Mouse (Mus musculus): ENCODE data around the gene Clstn1. TPM values are rescaled to one million over a fixed set of nuclear protein-coding genes. Genes with fewer than 3 reads are reported as not detected.

Clstn1 gene
- polyA plus RNA-seq, 2 experiments = 51.2 to 58.2 TPM

DNA sequence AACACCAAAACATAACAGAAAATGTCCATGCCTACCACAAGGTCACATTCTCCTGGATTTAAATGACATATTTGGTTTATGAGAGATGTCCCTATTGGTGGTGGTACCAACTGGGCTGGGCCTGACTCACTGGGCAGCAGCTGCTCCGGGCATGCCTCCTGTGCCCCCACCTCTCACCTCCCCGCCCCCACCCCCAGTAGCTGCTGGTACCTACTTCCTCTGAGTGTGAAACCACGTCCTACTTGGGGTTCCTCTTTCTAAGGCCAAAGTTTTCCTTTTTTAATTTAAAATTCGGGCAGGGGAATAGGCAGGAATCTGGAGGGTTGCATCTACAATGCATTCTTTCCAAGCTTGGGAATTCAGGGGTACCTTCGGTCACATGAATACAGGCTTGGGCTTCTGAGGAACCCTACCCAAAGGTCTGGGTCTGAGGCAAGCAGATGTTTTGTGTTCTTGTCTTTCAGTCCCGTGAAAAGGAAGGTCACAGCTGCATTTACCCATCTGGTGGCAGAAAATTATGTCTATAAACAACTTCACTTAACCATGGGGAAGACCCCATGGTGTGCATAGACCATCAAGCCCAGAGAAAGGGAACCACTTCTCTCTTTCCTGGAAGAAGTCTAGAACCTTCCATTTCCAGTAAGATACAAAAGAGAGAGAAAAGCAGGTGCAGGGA lies 78.9 kb downstream of the Clstn1 start:
- Histone ChIP-seq H3K4me1 (ENCODE audit: control insufficient read depth, insufficient read depth, low read length) (no peaks in the 10 kb centered on the region), H3K4me3 (replicated peaks; ENCODE audit: low read length) (no peak overlapping the region), H3K36me3 (ENCODE audit: control insufficient read depth, insufficient read depth, low read length) (no peaks in the 10 kb centered on the region), H3K9ac (ENCODE audit: low read depth, low read length, severe bottlenecking) (no peak overlapping the region), H3K4me2 (replicated peaks; ENCODE audit: low read depth, low read length, severe bottlenecking) (no peak overlapping the region), H3K27ac (replicated peaks; ENCODE audit: low read depth, low read length) (no peak overlapping the region), H3K27me3 (ENCODE audit: control insufficient read depth, insufficient read depth, low read length) (no peaks in the 10 kb centered on the region), H3K9me3 (ENCODE audit: control insufficient read depth, low read length) (no peaks in the 10 kb centered on the region)
- WGBS = 76% methylated on average over 6 of the region's 6 CpGs
- no peak for TF ChIP-seq POLR2A (IDR thresholded peaks at IDR 0.05; ENCODE audit: borderline replicate concordance, extremely low read depth, insufficient read depth, insufficient read length)
- ATAC-seq (ENCODE audit: low FRiP score, low read depth) = no peak
- no peak for DNase-seq (ENCODE audit: low spot score)

DNA sequence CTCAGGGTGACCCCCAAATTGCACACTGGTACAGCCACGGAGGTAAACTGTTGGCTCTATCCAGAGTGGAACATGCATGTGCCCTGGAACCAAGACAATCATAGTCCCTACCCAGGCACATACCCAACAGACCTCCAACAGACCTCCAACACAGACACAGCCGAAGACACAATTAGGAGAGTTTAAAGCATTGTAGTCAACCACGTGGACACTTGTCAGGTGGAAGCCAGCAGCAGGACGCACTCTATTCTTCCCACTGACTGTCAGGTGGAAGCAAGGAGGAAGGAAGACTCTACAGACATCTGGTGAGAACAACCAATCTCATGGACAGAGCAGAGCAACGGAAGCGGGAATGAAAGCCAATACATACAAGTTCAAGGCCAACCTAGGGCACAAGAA lies 79.4 kb downstream of the Clstn1 start:
- ATAC-seq (ENCODE audit: low FRiP score, low read depth) (no peak), DNase-seq (ENCODE audit: low spot score) (no peak)
- H3K9ac ChIP-seq (ENCODE audit: low read depth, low read length, severe bottlenecking) = no peak overlapping the region
- no peaks in the 10 kb centered on the region for H3K27me3 ChIP-seq (ENCODE audit: control insufficient read depth, insufficient read depth, low read length)
- WGBS = 88% methylated on average over 6 of the region's 6 CpGs
- H3K27ac ChIP-seq (replicated peaks; ENCODE audit: low read depth, low read length) = no peak overlapping the region
- no peak overlapping the region for H3K4me3 ChIP-seq (replicated peaks; ENCODE audit: low read length)
- TF ChIP-seq POLR2A (IDR thresholded peaks at IDR 0.05; ENCODE audit: borderline replicate concordance, extremely low read depth, insufficient read depth, insufficient read length) = no peak
- no peaks in the 10 kb centered on the region for H3K9me3 ChIP-seq (ENCODE audit: control insufficient read depth, low read length)
- H3K4me1 ChIP-seq (ENCODE audit: control insufficient read depth, insufficient read depth, low read length) = no peaks in the 10 kb centered on the region
- H3K36me3 ChIP-seq (ENCODE audit: control insufficient read depth, insufficient read depth, low read length) = no peaks in the 10 kb centered on the region
- H3K4me2 ChIP-seq (replicated peaks; ENCODE audit: low read depth, low read length, severe bottlenecking) = no peak overlapping the region

DNA sequence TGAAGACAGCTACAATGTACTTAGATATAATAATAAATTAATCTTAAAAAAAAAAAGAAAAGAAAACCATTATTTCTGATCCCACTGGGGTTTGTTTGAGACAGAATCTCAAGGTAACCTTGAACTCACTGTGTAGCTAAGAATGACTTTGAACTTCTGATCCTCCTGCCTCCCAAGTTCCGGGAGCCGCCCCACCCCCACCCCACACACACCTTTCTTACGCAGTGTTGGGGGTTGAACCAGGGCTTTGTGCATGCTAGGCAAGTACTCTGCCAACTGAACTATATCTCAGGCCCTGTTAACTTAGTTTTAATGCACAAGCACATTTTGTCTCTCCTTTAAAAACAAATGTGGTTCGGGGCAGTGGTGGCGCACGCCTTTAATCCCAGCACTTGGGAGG lies 84.9 kb downstream of the Clstn1 start:
- H3K27ac ChIP-seq (replicated peaks; ENCODE audit: low read depth, low read length) = no peak overlapping the region
- H3K36me3 ChIP-seq (ENCODE audit: control insufficient read depth, insufficient read depth, low read length) = no peaks in the 10 kb centered on the region
- 97% methylated on average over 6 of the region's 6 CpGs for WGBS
- H3K9ac ChIP-seq (ENCODE audit: low read depth, low read length, severe bottlenecking) = no peak overlapping the region
- peaks cover 4% of the 10 kb centered on the region; the same call in 1 of the 2 replicates for H3K27me3 ChIP-seq (ENCODE audit: control insufficient read depth, insufficient read depth, low read length)
- H3K4me1 ChIP-seq (ENCODE audit: control insufficient read depth, insufficient read depth, low read length) = no peaks in the 10 kb centered on the region; the same call in 1 of the 2 replicates
- ATAC-seq (ENCODE audit: low FRiP score, low read depth) (no peak), DNase-seq (ENCODE audit: low spot score) (no peak)
- no peak for TF ChIP-seq POLR2A (IDR thresholded peaks at IDR 0.05; ENCODE audit: borderline replicate concordance, extremely low read depth, insufficient read depth, insufficient read length)
- H3K9me3 ChIP-seq (ENCODE audit: control insufficient read depth, low read length) = no peaks in the 10 kb centered on the region
- no peak overlapping the region for H3K4me3 ChIP-seq (replicated peaks; ENCODE audit: low read length)
- H3K4me2 ChIP-seq (replicated peaks; ENCODE audit: low read depth, low read length, severe bottlenecking) = no peak overlapping the region

DNA sequence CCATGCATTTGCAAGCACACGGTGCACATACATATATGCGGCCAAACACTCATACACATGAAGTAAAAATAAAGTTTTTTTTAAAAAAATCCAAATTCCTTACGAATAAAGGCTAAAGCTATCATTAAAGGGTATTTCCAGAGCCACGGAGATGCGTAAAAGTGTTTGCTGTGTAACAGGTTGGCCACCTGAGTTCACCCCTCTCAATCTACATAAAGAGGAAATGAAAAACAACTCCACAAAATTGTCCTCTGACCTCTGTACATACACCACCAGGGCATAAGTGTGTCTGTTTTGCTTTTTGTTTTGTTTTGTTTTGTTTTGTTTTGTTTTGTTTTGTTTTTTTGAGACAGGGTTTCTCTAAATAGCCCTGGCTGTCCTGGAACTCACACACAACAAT lies 86.5 kb downstream of the Clstn1 start:
- Histone ChIP-seq H3K9ac (ENCODE audit: low read depth, low read length, severe bottlenecking) (no peak overlapping the region), H3K9me3 (ENCODE audit: control insufficient read depth, low read length) (no peaks in the 10 kb centered on the region), H3K36me3 (ENCODE audit: control insufficient read depth, insufficient read depth, low read length) (no peaks in the 10 kb centered on the region), H3K27me3 (ENCODE audit: control insufficient read depth, insufficient read depth, low read length) (peaks cover 4% of the 10 kb centered on the region; the same call in 1 of the 2 replicates), H3K4me1 (ENCODE audit: control insufficient read depth, insufficient read depth, low read length) (no peaks in the 10 kb centered on the region; the same call in 1 of the 2 replicates), H3K27ac (replicated peaks; ENCODE audit: low read depth, low read length) (no peak overlapping the region), H3K4me3 (replicated peaks; ENCODE audit: low read length) (no peak overlapping the region), H3K4me2 (replicated peaks; ENCODE audit: low read depth, low read length, severe bottlenecking) (no peak overlapping the region)
- TF ChIP-seq POLR2A (IDR thresholded peaks at IDR 0.05; ENCODE audit: borderline replicate concordance, extremely low read depth, insufficient read depth, insufficient read length) = no peak
- DNase-seq (ENCODE audit: low spot score) (no peak), ATAC-seq (ENCODE audit: low FRiP score, low read depth) (no peak)
- WGBS = 95% methylated on average over 5 of the region's 5 CpGs

DNA sequence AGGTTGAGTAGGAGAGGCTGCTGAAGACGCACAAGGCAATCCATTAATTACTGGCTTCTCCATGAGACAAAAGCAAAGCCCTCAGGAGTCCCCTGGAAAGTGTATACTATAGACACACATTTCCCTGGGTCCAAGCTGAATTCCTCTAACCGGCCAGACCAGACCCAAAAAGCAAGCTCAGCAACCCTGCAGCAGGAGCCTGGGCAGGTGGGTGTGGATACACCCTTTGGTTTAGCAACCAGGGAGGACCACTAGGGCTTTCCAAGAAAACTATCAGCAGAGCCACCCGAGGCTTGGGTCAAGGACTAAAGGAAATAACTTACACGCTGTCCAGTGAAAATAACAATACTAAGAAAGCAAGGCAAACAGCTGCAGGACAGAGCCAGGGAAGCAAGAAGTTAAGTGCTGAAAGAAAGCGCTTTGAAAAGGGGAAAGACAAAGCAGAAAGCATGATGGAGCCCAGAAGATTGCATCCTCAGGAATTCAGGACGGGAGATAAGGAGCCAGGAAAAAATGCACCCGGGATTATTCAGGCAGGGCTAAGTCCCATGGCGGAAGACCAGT lies 88.6 kb downstream of the Clstn1 start:
- no peak overlapping the region for H3K27ac ChIP-seq (replicated peaks; ENCODE audit: low read depth, low read length)

More for the DNA sequence above, 88.6 kb downstream of the Clstn1 start:
- no peak for ATAC-seq (ENCODE audit: low FRiP score, low read depth)
- H3K9ac ChIP-seq (ENCODE audit: low read depth, low read length, severe bottlenecking) = peak overlapping the region; percentile 66; the same call in 1 of the 2 replicates
- no peaks in the 10 kb centered on the region; the same call in 1 of the 2 replicates for H3K4me1 ChIP-seq (ENCODE audit: control insufficient read depth, insufficient read depth, low read length)
- H3K36me3 ChIP-seq (ENCODE audit: control insufficient read depth, insufficient read depth, low read length) = no peaks in the 10 kb centered on the region
- TF ChIP-seq POLR2A (IDR thresholded peaks at IDR 0.05; ENCODE audit: borderline replicate concordance, extremely low read depth, insufficient read depth, insufficient read length) = no peak
- H3K27me3 ChIP-seq (ENCODE audit: control insufficient read depth, insufficient read depth, low read length) = peaks cover 4% of the 10 kb centered on the region; the same call in 1 of the 2 replicates
- DNase-seq (ENCODE audit: low spot score) = no peak
- 14% methylated on average over 8 of the region's 8 CpGs for WGBS
- H3K4me2 ChIP-seq (replicated peaks; ENCODE audit: low read depth, low read length, severe bottlenecking) = peak overlapping the region; percentile 97
- H3K9me3 ChIP-seq (ENCODE audit: control insufficient read depth, low read length) = no peaks in the 10 kb centered on the region
- H3K4me3 ChIP-seq (replicated peaks; ENCODE audit: low read length) = peak overlapping the region; percentile 66

Measured in limb, embryonic 14.5 days (tissue).